Mouse (Mus musculus) cortical plate, adult 2 months (tissue): ENCODE measurements around the gene Ccdc148.

ENCODE experiments used
- CTCF ChIP-seq: fragments of 200-500 bp; IDR thresholded peaks from 2 replicates; pipeline ENCODE4 v1.5.1; 2011; ENCODE audit warnings: mild to moderate bottlenecking, control low read depth, low read length; ENCODE audit not compliant: insufficient read depth; ENCODE audit errors: extremely low read depth
- POLR2A ChIP-seq: fragments of 200-500 bp; IDR thresholded peaks from 2 replicates; pipeline ENCODE4 v1.6.1; 2011; ENCODE audit warnings: mild to moderate bottlenecking, low read length, control low read depth; ENCODE audit not compliant: insufficient read depth; ENCODE audit errors: extremely low read depth

DNA sequence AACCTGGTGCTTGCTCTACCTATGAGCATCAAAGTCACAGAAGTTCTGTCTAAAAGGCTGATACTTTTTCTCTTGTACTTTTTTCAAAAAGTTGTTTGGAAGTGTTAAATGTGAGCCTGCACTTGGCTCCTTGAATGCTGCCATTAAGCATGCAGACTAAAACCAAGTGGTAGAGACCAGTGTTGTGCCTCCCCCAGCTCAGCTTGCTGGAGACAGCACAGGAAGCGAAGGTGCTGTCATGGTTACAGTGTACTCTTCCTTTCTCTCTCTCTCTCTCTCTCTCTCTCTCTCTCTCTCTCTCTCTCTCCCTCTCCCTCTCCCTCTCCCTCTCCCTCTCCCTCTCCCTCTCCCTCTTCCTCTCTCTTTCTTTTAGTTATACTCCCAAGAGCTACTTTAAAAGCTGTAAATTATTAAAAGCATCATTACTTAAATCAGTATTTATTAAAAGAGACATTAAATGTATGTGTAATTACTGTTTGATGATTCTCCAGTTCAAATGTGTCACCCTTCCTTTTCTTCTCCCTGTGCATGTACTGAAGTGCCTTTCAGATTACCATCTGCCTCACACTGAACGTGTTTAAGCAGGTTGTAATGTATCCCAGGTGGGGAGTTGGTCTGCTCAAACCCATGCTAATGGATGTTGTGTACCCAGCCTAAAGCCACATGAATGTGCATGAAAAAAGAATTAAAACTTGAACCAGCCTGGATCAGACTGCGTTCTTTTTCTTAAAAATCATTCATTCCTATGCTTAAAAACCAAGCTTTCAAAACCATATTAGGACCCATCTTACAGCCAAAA, 43.3 kb upstream of the Ccdc148 start:
- TF ChIP-seq POLR2A (no peak), CTCF (no peak)
